Mouse (Mus musculus) megakaryocyte, embryonic 14.5 days (primary cell): ENCODE results near the gene Rfx4.

Experiments
- FLI1 ChIP-seq: IDR thresholded peaks from 2 replicates; pipeline ENCODE4 v1.6.1; 2012; ENCODE audit warnings: low read length, inconsistent platforms, mixed read lengths
- GATA1 ChIP-seq: IDR thresholded peaks from 3 replicates; pipeline ENCODE4 v1.6.1; 2012; ENCODE audit warnings: mixed read lengths, low read length, inconsistent platforms, borderline replicate concordance

GRCm38 (mm10) chr10:84858371-84858770, 102.5 kb downstream of the Rfx4 start:
- TF ChIP-seq FLI1 (no peak), GATA1 (no peak)
